Mouse (Mus musculus) forebrain, embryonic 11.5 days (tissue): ENCODE measurements around the gene Xpnpep2. TPM values are rescaled to one million over a fixed set of nuclear protein-coding genes. Genes with fewer than 3 reads are reported as not detected.
A peak's percentile ranks its signal among the peaks of the same experiment; 100 is the strongest.

Experiments used
- ATAC-seq: fragments of 200-750 bp; cut with Nextera tagmentation; replicated peaks from 2 replicates; pipeline ENCODE4 v1.8.0; 2017; ENCODE audit warnings: moderate TSS enrichment; ENCODE audit not compliant: low FRiP score
- DNase-seq: peaks from one replicate; pipeline ENCODE4 v3.0.0-alpha.2; 2017; ENCODE audit warnings: low spot score
- H3K27ac ChIP-seq: fragments of 300-500 bp; sonication (generic); 2 replicates; pipeline ENCODE4 v1.5.1; 2014; ENCODE audit warnings: low read depth, low read length
- H3K27me3 ChIP-seq: fragments of 300-500 bp; sonication (generic); 2 replicates; pipeline ENCODE4 v1.6.1; 2014; ENCODE audit warnings: mild to moderate bottlenecking, low read length, mixed read lengths; ENCODE audit not compliant: control insufficient read depth, insufficient read depth
- H3K36me3 ChIP-seq: fragments of 300-500 bp; sonication (generic); 2 replicates; pipeline ENCODE4 v1.6.1; 2014; ENCODE audit warnings: mild to moderate bottlenecking, low read length, moderate library complexity, mixed read lengths; ENCODE audit not compliant: control insufficient read depth, insufficient read depth
- H3K4me1 ChIP-seq: fragments of 300-500 bp; sonication (generic); replicated peaks from 2 replicates; pipeline ENCODE4 v1.6.1; 2014; ENCODE audit warnings: low read length, mixed read lengths; ENCODE audit not compliant: control insufficient read depth, insufficient read depth
- H3K4me2 ChIP-seq: fragments of 300-500 bp; sonication (generic); 2 replicates; pipeline ENCODE4 v1.6.1; 2014; ENCODE audit warnings: low read depth, mild to moderate bottlenecking, low read length, moderate library complexity, mixed read lengths; ENCODE audit not compliant: severe bottlenecking
- H3K4me3 ChIP-seq: fragments of 300-500 bp; sonication (generic); 2 replicates; pipeline ENCODE4 v1.5.1; 2014; ENCODE audit warnings: low read depth, low read length
- H3K9ac ChIP-seq: fragments of 300-500 bp; sonication (generic); 2 replicates; pipeline ENCODE4 v1.6.1; 2014; ENCODE audit warnings: low read length
- H3K9me3 ChIP-seq: fragments of 300-500 bp; sonication (generic); 2 replicates; pipeline ENCODE4 v1.6.1; 2016; ENCODE audit warnings: low read length, mixed read lengths; ENCODE audit not compliant: control insufficient read depth
- WGBS: fragments of 180-500 bp; shearing (Covaris S2); extraction: QIAGEN DNeasy Blood & Tissue Kit; methylation state at CpG from one replicate; pipeline ENCODE4 v1.1.7; 2014; 5-methylcytosine and 5-hydroxymethylcytosine counted together
- polyA plus RNA-seq: library from polyadenylated mRNA; unstranded; fragments of >200 nt; fragmentation: Nextera tagmentation; extraction: Ambion mirVana; gene quantifications from 2 replicates; pipeline ENCODE4 v1.2.1, GENCODE M21; 2014

The Xpnpep2 gene
- polyA plus RNA-seq, 1 experiment from 2014 or later: 1.5 TPM

GRCm38 (mm10) chrX:48106226-48106625 lies 2.3 kb upstream of the Xpnpep2 start:
- H3K9ac ChIP-seq: no peak overlapping the region
- H3K27me3 ChIP-seq: no peaks in the 10 kb centered on the region
- no peak overlapping the region for H3K4me2 ChIP-seq
- H3K4me3 ChIP-seq: no peak overlapping the region
- no peak for ATAC-seq
- no peak overlapping the region for H3K27ac ChIP-seq
- H3K4me1 ChIP-seq: no peaks in the 10 kb centered on the region
- H3K36me3 ChIP-seq: no peaks in the 10 kb centered on the region
- no peaks in the 10 kb centered on the region for H3K9me3 ChIP-seq
- 75% methylated on average over 3 of the region's 3 CpGs for WGBS
- no peak for DNase-seq

GRCm38 (mm10) chrX:48109316-48109655 lies 761 bp downstream of the Xpnpep2 start:
- no peak overlapping the region for H3K9ac ChIP-seq
- no peak overlapping the region for H3K4me3 ChIP-seq
- ATAC-seq: no peak
- H3K36me3 ChIP-seq: no peaks in the 10 kb centered on the region
- 88% methylated on average over 3 of the region's 3 CpGs for WGBS
- H3K4me2 ChIP-seq: no peak overlapping the region
- H3K4me1 ChIP-seq: no peaks in the 10 kb centered on the region
- no peak for DNase-seq
- H3K9me3 ChIP-seq: no peaks in the 10 kb centered on the region
- H3K27ac ChIP-seq: no peak overlapping the region
- no peaks in the 10 kb centered on the region for H3K27me3 ChIP-seq

- Histone ChIP-seq H3K27me3 (no peaks in the 10 kb centered on the region), H3K9me3 (no peaks in the 10 kb centered on the region), H3K36me3 (no peaks in the 10 kb centered on the region), H3K4me2 (no peak overlapping the region), H3K9ac (no peak overlapping the region), H3K4me1 (no peaks in the 10 kb centered on the region), H3K27ac (no peak overlapping the region), H3K4me3 (no peak overlapping the region)
- ATAC-seq (no peak), DNase-seq (no peak)
Observed at GRCm38 (mm10) chrX:48119294-48119693, 10.8 kb downstream of the Xpnpep2 start.

GRCm38 (mm10) chrX:48124132-48125071 lies 15.9 kb downstream of the Xpnpep2 start:
- 26% methylated on average over 17 of the region's 17 CpGs for WGBS
- DNase-seq: peak; percentile 82
- H3K9ac ChIP-seq: no peak overlapping the region

GRCm38 (mm10) chrX:48126903-48127476 lies 18.5 kb downstream of the Xpnpep2 start:
- Histone ChIP-seq H3K9ac (no peak overlapping the region), H3K27ac (no peak overlapping the region), H3K4me3 (no peak overlapping the region), H3K4me1 (no peaks in the 10 kb centered on the region), H3K9me3 (no peaks in the 10 kb centered on the region), H3K27me3 (no peaks in the 10 kb centered on the region), H3K4me2 (no peak overlapping the region), H3K36me3 (no peaks in the 10 kb centered on the region)
- ATAC-seq: no peak
- 58% methylated on average over 6 of the region's 6 CpGs for WGBS
- DNase-seq: no peak

More at GRCm38 (mm10) chrX:48124132-48125071, 15.9 kb downstream of the Xpnpep2 start:
- H3K27ac ChIP-seq: no peak overlapping the region
- no peaks in the 10 kb centered on the region for H3K9me3 ChIP-seq
- H3K36me3 ChIP-seq: no peaks in the 10 kb centered on the region
- ATAC-seq: peak; percentile 61; the same call in 1 of the 2 replicates
- H3K4me1 ChIP-seq: no peaks in the 10 kb centered on the region
- no peaks in the 10 kb centered on the region for H3K27me3 ChIP-seq
- H3K4me2 ChIP-seq: peak overlapping the region; percentile 9; the same call in 1 of the 2 replicates
- H3K4me3 ChIP-seq: no peak overlapping the region

GRCm38 (mm10) chrX:48127502-48128218 lies 19.1 kb downstream of the Xpnpep2 start:
- Histone ChIP-seq H3K27ac (no peak overlapping the region), H3K36me3 (no peaks in the 10 kb centered on the region), H3K9me3 (no peaks in the 10 kb centered on the region), H3K27me3 (no peaks in the 10 kb centered on the region), H3K9ac (no peak overlapping the region), H3K4me2 (no peak overlapping the region), H3K4me1 (no peaks in the 10 kb centered on the region), H3K4me3 (no peak overlapping the region)
- DNase-seq (no peak), ATAC-seq (no peak)
- 87% methylated on average over 6 of the region's 6 CpGs for WGBS

- Histone ChIP-seq H3K4me2 (no peak overlapping the region), H3K27me3 (no peaks in the 10 kb centered on the region), H3K4me3 (no peak overlapping the region), H3K27ac (no peak overlapping the region), H3K9ac (no peak overlapping the region), H3K9me3 (no peaks in the 10 kb centered on the region), H3K4me1 (no peaks in the 10 kb centered on the region), H3K36me3 (no peaks in the 10 kb centered on the region)
- DNase-seq (no peak), ATAC-seq (no peak)
- 71% methylated on average over 1 of the region's 1 CpGs for WGBS
Observed at GRCm38 (mm10) chrX:48129167-48129566, 20.6 kb downstream of the Xpnpep2 start.

GRCm38 (mm10) chrX:48136935-48137334 lies 28.4 kb downstream of the Xpnpep2 start:
- DNase-seq: no peak
- Histone ChIP-seq H3K4me2 (no peak overlapping the region), H3K9ac (no peak overlapping the region), H3K4me3 (no peak overlapping the region), H3K27me3 (no peaks in the 10 kb centered on the region), H3K4me1 (no peaks in the 10 kb centered on the region; the same call in 1 of the 2 replicates), H3K36me3 (no peaks in the 10 kb centered on the region), H3K9me3 (no peaks in the 10 kb centered on the region), H3K27ac (no peak overlapping the region)
- ATAC-seq: no peak
- 87% methylated on average over 4 of the region's 4 CpGs for WGBS
